Mouse (Mus musculus) ES-Bruce4 (cell line): ENCODE data around the gene Plod1. TPM values are rescaled to one million over a fixed set of nuclear protein-coding genes. Genes with fewer than 3 reads are reported as not detected.
A peak's percentile ranks its signal among the peaks of the same experiment; 100 is the strongest.

Source experiments
- H3K27ac ChIP-seq: 2 replicates; pipeline ENCODE4 v1.5.1; 2012; ENCODE audit warnings: low read length, inconsistent platforms; ENCODE audit not compliant: insufficient read depth
- H3K27me3 ChIP-seq: 2 replicates; pipeline ENCODE4 v1.6.1; 2012; ENCODE audit warnings: mild to moderate bottlenecking, low read length, inconsistent platforms; ENCODE audit not compliant: control insufficient read depth, poor library complexity, insufficient read depth, severe bottlenecking
- H3K36me3 ChIP-seq: 2 replicates; pipeline ENCODE4 v1.6.1; 2012; ENCODE audit warnings: inconsistent platforms, mild to moderate bottlenecking, low read length, moderate library complexity; ENCODE audit not compliant: control insufficient read depth, poor library complexity, insufficient read depth, severe bottlenecking
- H3K4me1 ChIP-seq: one replicate; pipeline ENCODE4 v1.8.1; 2011; ENCODE audit warnings: low read length; ENCODE audit not compliant: control insufficient read depth, insufficient read depth
- H3K4me3 ChIP-seq: 2 replicates; pipeline ENCODE4 v1.5.1; 2011; ENCODE audit warnings: low read depth, mild to moderate bottlenecking, low read length
- H3K9ac ChIP-seq: 2 replicates; pipeline ENCODE4 v1.6.1; 2012; ENCODE audit warnings: low read depth, mild to moderate bottlenecking, inconsistent platforms; ENCODE audit not compliant: poor library complexity, severe bottlenecking
- H3K9me3 ChIP-seq: replicated peaks from 2 replicates; pipeline ENCODE4 v1.6.1; 2012; ENCODE audit warnings: mild to moderate bottlenecking, low read length, inconsistent platforms; ENCODE audit not compliant: control insufficient read depth, poor library complexity, insufficient read depth, severe bottlenecking
- CTCF ChIP-seq: IDR thresholded peaks from one replicate; pipeline ENCODE4 v1.8.1; 2011; ENCODE audit warnings: low read depth, low read length
- EP300 ChIP-seq: IDR thresholded peaks from 2 replicates; pipeline ENCODE4 v1.6.1; 2011; ENCODE audit warnings: low read depth, low read length; ENCODE audit not compliant: insufficient read depth
- POLR2A ChIP-seq: IDR thresholded peaks from one replicate; pipeline ENCODE4 v1.8.1; 2011; ENCODE audit warnings: low read length; ENCODE audit not compliant: insufficient read depth
- polyA plus RNA-seq: library from polyadenylated mRNA; stranded (reverse); fragments of >200 nt; gene quantifications from 2 replicates; pipeline ENCODE4 v1.2.4, GENCODE M21; 2011; ENCODE audit warnings: low read depth; ENCODE audit not compliant: missing spikeins, insufficient read depth, insufficient read length

Plod1 gene
- polyA plus RNA-seq, 1 experiment: 26.3 TPM

DNA sequence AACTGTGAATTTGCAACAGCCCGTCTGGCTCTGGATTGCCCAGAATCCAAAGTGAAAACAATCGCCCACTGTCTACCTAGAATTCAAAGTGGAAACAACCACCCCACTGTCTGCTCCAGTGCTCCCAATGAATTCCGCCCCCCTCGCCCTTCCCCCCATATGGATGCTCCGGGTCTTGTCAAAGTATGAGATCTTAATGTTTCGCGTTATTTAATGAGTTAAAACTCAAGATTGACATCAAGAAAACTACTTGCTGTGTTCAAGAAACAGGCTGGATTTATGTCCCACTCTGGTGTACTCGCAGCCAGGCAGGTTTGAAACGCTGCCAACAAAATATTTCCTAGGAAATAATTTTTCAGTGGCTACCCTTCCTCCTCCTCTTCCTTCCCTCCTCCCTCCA is 3.5 kb upstream of the Plod1 start:
- Histone ChIP-seq H3K9ac (0 out of 2 replicates have a peak overlapping the region, but pooled peaks have one; percentile 20), H3K27ac (no peak overlapping the region), H3K9me3 (no peaks in the 10 kb centered on the region), H3K27me3 (no peaks in the 10 kb centered on the region), H3K36me3 (no peaks in the 10 kb centered on the region), H3K4me1 (peaks cover 7% of the 10 kb centered on the region), H3K4me3 (no peak overlapping the region)
- TF ChIP-seq POLR2A (no peak), CTCF (no peak), EP300 (no peak)

DNA sequence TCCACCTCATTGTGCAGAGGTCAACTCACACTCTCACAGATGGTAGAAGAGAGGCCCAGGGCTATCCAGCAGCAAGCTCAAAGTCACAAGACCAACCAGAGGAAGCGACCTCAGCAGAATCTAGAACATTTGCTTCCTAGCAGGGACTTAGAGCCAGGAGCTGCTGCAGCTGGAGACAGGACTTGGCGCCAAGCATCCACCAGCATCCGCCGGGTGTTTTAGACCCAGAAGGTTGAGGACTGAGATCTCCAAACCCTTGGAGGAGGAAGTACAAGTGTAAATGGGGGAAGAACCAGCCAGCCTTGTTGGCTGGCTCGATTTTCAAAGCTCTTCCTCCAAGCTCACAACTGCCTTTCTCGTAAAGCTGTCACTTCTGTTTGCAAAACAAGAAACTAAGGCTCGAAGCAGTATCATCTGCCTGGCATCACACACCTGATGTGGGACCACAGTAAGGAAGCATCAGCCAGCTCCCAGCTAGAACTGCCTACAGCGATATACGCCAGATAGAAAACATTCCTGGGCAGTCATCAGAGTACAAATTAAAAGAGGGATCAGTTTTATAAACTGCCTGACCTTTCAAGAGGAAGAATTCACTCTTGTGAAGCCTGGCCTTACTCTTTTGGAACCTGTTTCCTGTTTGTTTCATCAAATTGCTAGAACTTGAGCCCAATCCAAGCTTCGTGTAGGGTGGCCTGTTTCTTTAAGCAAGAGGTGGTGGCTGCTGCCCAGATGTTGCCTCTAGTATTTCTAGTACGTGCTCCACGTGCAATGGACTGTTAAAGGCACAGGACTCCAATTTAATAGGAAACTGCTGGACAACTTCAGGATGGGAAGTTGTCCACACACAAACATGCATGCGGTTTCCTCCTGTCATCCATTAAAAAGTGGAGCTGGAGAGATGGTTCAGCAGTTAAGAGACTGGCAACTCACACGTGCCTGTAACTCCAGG is 1.9 kb upstream of the Plod1 start:
- TF ChIP-seq EP300 (0 out of 2 replicates have a peak, but pooled peaks have one; percentile 21), POLR2A (no peak)
- Histone ChIP-seq H3K27ac (no peak overlapping the region), H3K36me3 (no peaks in the 10 kb centered on the region), H3K4me1 (peaks cover 9% of the 10 kb centered on the region), H3K27me3 (no peaks in the 10 kb centered on the region), H3K9me3 (no peaks in the 10 kb centered on the region), H3K4me3 (no peak overlapping the region), H3K9ac (no peak overlapping the region)

DNA sequence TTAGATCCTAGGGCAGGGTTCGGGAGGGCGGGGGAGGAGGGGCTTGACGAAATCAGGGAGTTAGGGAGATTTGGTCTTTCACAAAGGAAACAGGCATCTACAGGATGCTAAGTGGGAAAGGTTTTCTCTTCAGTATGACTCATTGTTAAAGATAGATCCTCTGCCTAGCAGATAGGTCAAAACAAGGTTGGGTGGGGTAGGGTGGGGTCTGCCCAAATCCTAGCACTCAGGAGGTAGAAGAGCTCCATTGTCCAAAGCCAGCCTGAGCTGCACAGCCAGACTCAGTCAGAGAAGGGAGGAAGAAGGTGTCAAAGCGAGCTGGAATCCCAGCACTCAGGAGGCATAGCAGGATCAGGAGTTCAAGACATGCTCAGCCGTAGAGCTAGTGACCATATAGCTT is 919 bp upstream of the Plod1 start:
- H3K27me3 ChIP-seq: no peaks in the 10 kb centered on the region
- H3K36me3 ChIP-seq: no peaks in the 10 kb centered on the region
- no peak overlapping the region for H3K9ac ChIP-seq
- no peaks in the 10 kb centered on the region for H3K9me3 ChIP-seq
- H3K27ac ChIP-seq: peak overlapping the region; percentile 63
- H3K4me3 ChIP-seq: no peak overlapping the region
- H3K4me1 ChIP-seq: peaks cover 9% of the 10 kb centered on the region
- TF ChIP-seq POLR2A (no peak), EP300 (peak; percentile 56), CTCF (no peak)

DNA sequence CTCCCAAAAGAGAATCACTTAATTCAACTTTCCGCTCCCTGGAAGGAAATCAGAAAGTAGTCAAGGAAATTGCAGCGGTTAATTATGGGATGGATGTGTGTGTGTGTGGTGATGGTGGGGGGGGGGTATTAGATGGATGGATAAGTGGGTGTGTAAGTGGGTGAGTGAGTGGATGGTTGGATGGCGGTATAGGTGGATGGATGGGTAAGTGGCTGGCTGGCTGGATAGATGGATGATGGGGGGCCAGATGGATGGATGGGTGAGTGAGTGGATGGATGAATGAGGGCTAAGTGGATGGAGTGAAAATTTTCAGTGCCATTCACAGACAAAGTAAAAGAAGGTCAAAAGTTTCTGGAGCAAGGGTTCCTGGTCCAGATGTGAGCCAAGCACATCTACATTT is 454 bp upstream of the Plod1 start:
- peak overlapping the region; percentile 55 for H3K27ac ChIP-seq
- H3K9me3 ChIP-seq: no peaks in the 10 kb centered on the region
- H3K4me1 ChIP-seq: peaks cover 9% of the 10 kb centered on the region
- H3K4me3 ChIP-seq: peak overlapping the region; percentile 92
- H3K36me3 ChIP-seq: no peaks in the 10 kb centered on the region
- TF ChIP-seq POLR2A (no peak), EP300 (no peak), CTCF (no peak)
- no peaks in the 10 kb centered on the region for H3K27me3 ChIP-seq
- peak overlapping the region; percentile 76; the same call in 1 of the 2 replicates for H3K9ac ChIP-seq

DNA sequence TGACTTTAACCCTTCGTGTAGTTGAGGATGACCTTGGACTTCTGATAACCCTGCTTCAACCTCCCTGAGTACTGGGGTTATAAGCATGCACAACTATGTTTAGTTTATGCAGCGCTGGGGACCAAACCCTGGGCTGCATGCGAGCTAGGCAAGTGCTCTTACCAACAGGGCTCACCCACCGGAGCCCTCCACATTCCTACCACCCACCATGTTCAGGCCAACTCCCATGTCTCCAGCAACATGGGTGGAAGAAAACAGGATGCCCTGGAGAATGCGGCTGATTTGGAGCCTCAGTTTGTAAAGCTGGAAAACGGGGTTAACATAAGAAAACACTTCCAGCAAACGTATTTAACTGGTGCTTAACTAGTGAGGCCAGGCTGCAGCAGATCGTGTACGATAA is 663 bp downstream of the Plod1 start:
- TF ChIP-seq CTCF: no peak
- TF ChIP-seq EP300: no peak
- no peak for TF ChIP-seq POLR2A
- Histone ChIP-seq H3K4me1 (peaks cover 9% of the 10 kb centered on the region), H3K27ac (no peak overlapping the region), H3K36me3 (no peaks in the 10 kb centered on the region), H3K9ac (peak overlapping the region; percentile 76), H3K4me3 (peak overlapping the region; percentile 92), H3K9me3 (no peaks in the 10 kb centered on the region), H3K27me3 (no peaks in the 10 kb centered on the region)

DNA sequence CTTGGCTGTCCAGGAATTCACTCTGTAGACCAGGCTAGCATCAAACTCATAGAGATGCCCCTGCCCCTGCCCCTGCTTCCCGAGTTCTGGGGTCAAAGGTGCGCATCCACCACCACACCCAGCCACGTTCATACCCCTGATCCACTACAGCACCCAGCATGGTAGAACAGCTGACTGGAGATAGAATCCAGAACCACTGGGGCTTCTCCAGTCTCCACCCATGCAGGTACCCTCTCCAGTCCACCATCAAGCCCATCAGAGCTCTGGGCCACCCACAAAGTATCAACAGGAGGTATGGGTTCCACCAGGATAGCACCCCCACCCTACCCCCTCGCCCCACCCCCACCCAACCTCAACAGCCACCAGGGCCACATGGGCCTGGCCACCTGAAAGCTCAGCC is 2.0 kb downstream of the Plod1 start:
- no peak overlapping the region for H3K9ac ChIP-seq
- no peak overlapping the region for H3K27ac ChIP-seq
- no peak overlapping the region for H3K4me3 ChIP-seq
- peaks cover 9% of the 10 kb centered on the region for H3K4me1 ChIP-seq
- no peaks in the 10 kb centered on the region for H3K36me3 ChIP-seq
- H3K9me3 ChIP-seq: no peaks in the 10 kb centered on the region
- no peak for TF ChIP-seq EP300
- no peak for TF ChIP-seq POLR2A
- no peak for TF ChIP-seq CTCF
- no peaks in the 10 kb centered on the region for H3K27me3 ChIP-seq
